Mouse (Mus musculus): ENCODE results near the gene Drd5.

Gene Drd5

DNA sequence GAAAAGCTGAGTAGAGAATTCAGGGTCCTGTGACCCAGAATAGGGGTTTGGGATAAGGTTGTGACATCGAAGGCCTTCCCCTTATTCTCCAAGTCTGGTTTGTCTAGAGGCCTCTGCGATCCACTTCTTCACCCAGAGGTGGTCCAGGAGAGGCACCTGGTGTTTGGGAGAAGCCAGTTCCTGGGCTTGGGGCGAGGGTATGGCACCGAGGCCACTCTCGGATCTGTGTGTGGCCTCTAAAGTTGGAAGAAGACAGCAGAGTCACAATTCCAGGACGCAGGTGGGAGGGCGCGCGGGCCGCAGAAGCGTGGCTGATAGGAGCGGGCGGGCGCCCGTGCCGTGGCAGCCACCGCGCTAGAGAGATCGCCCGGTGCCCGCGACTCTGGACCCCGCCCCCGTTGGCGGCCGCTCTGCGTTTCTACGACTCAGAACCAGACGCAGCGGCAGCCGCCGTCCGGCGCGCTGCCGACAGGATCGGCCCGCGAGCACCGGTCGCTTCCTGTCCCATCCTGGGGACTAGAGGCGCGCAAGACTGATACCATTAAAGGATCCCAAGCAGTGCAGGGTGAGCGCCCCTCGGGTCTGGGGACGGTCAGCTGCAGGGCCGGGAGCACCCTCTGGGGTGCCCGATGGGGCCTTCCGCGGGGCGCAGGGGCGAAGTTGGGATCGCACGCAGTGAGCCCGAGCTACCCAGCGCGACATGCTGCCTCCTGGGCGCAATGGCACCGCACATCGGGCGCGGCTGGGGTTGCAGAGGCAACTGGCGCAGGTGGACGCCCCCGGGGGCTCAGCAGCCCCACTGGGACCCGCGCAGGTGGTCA is at the start of gene Drd5:
Gene Drd5, plus strand, starts transcription at position 402 of the 821 bp plus-strand sequence.
- peak; percentile 36 for DNase-seq (ENCODE audit: low spot score)

DNA sequence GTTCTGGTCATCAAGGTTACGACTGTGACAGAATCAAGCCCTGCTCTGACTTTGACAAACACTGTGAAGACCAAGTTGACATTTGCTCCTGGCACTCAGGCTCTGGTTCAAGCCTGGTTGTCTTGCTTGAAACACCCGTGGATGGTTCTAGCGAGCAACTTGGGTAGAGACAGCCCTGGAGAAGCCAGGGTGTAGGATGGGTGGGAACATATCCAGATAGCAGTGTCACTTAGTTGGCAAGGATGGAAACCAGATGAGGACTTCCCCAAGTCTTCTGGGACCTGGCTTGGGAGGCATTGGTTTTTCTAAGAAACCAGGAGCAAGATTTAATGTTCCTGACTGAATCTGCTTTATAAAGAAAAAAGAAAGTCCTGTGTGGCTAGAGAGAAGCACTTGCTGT is 48.2 kb upstream of the Drd5 start:
- DNase-seq (ENCODE audit: low spot score): no peak

DNA sequence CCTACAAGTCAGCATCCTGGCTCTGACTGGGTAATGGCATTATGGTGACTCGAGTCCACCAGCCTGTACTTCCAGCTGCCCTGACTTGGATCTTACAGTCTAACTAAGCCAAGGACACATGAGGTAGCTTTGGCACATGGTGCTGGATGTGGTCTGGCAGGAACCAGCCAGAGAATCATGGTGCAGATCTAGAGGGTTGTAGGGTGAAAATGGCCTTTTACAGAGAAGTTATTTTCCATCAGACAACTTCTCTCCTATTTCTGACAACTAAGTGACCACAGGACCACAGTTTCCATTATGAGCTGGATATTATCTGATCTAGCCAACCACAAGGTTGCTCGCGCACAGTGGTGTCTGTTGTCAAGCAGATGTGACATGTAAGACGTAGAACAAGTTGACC is 45.3 kb upstream of the Drd5 start:
- no peak for DNase-seq (ENCODE audit: low spot score)

DNA sequence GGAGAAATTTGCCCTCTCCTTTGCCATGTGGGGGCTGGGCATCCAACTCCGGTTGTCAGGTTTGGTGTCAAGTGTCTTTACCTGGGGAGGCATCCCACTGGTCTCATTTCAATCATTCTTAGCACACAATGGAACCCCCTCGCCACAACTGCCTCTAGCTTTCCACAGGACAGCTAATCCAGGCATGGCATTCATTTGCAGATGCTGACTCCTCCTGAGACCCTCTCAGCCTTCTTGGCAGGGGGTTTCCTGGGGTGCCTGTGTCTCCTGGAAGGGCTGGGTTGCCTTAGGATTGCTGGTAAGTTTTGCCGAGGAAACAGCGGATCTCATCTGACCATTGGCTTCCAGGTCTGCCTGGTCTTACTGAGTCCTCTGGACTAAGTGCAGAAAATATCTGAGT is 43.4 kb upstream of the Drd5 start, which contains the start of gene Otop1:
Gene Otop1, plus strand, starts transcription at position 202 of the 400 bp plus-strand sequence.
- DNase-seq (ENCODE audit: low spot score): no peak

DNA sequence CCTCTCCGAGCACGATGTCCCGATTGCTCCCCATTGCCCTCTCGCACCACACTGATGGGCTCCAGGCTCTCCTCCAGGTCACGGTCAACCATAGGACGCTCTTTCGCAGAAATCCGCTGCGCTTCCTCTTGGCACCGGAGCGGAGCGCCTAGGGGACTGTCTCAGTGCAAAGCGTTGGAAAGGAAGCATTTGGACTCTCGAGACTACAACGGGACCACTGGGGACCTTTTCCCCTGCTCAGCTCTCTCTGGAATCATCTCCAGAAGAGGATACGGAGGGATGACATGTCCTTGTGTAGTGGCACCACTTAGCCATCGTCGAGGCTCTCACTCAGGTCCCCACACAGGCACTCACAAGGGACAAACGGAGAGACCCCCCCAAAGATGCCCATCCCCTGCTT is 42.7 kb upstream of the Drd5 start:
- DNase-seq (ENCODE audit: low spot score): peak; percentile 18

DNA sequence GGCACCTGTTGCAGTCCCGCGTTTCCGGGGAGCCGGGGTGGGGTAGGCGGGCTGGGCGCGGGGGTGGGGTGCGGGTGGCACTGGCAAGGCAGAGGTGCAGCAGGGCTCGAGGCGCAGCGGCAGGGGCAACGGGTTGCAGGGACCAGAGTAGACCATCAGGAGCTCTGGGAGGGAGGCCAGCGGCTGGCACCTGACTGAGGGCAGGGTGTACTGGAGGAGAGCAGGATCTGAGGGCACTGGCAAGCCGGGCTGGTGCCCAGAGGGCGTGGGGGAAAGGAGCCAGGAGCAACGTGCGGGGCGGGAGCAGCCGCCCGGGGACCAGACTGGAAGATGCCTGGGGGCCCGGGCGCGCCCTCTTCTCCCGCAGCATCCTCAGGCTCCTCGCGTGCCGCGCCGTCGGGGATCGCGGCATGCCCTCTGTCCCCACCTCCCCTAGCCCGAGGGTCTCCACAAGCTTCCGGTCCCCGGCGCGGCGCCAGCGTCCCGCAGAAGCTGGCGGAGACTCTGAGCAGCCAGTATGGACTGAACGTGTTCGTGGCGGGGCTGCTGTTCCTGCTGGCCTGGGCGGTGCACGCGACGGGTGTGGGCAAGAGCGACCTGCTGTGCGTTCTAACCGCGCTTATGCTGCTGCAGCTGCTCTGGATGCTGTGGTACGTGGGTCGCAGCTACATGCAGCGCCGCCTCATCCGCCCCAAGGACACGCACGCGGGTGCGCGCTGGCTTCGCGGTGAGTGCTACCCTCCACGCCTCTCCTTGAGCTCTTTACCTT is 41.9 kb upstream of the Drd5 start:
- DNase-seq (ENCODE audit: low spot score): peak; percentile 24

DNA sequence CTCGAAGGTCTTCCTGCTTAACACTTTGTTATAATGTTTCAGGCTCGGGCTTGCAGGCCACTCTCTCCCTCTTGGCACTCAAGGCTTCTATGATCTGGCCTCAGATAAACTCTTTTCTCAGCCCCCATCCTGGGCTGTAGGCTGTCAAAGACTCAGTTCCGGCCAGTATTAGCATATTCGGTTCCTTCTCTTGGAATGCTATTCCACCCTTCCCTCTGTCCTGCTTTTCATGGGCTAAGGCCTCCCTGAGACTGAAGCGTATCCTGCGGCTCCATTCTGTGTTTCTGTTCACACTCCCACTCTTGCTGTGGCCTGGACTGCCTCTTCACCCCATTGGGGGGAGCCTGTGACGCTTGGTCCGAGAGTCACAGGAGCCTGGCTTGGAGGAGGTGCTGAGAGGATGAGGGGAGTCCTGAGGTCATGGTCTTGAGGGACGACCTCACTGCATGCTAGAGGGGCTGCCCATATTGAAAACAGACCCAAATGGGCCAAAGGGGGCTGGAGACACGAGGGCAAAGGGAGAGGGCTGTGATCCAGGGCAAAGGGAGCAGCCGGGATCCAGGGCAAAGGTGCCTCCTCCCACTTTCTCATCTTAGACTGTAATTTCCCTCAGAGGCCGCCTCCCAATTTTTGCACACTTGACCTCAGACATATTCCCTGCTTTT is 41.1 kb upstream of the Drd5 start:
- peak; percentile 19 for DNase-seq (ENCODE audit: low spot score)

DNA sequence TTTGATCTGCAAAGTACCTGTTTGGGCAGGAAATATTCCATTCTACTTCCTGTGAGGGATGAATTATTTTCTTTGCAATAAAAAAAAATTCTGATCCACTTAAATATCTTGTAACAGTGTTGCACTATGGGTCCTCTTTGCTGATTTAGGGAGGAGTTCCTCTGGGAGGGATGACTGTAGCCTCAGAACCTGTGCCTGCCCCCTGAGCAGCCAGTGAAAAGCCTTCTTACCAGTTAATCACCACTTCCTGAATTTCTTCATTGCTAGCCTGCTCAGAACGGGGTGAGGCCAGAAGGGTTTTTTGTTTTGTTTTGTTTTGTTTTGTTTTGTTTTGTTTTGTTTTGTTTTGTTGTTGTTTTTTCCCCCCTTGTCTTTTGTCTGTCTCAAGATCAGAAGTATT is 39.1 kb upstream of the Drd5 start:
- no peak for DNase-seq (ENCODE audit: low spot score)

DNA sequence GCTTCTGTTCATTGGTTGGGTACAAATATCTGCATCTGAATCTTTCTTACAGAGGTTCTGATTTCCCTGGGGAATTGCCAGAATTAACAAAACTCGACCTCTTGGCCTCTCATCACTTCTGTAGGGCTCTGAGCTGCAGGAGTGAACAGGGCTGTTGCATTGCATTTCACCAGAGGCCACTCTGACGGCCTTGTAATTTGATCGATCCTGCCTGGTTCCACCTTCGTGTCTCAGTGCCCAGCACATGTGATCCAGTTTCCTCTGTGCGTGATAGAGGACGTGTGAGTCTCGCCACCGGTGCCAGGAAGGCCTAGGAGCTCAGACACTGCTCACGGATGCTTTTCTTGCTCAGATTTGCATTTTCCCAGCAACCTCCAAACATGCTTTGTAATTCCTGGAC is 33.4 kb upstream of the Drd5 start:
- DNase-seq (ENCODE audit: low spot score): peak; percentile 42

DNA sequence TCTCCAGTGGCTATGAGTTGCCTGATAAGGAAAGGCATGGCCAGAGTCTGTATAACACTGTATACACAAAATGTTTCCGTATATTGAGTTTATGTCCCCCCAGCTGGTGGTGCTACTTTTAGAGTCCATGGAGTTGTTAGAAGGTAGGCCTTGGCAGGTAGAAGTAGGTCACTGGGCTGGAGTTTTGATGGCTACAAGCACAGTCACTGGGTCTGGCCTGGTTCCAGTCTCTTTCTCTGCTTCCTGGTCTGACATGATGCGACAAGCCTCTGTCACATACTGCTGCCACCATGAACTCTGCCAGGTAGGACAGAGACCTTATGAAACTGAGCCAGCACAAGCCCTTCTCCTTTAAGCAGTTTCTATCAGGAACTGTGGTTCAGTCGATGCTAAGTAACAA is 30.7 kb upstream of the Drd5 start:
- DNase-seq (ENCODE audit: low spot score): no peak

DNA sequence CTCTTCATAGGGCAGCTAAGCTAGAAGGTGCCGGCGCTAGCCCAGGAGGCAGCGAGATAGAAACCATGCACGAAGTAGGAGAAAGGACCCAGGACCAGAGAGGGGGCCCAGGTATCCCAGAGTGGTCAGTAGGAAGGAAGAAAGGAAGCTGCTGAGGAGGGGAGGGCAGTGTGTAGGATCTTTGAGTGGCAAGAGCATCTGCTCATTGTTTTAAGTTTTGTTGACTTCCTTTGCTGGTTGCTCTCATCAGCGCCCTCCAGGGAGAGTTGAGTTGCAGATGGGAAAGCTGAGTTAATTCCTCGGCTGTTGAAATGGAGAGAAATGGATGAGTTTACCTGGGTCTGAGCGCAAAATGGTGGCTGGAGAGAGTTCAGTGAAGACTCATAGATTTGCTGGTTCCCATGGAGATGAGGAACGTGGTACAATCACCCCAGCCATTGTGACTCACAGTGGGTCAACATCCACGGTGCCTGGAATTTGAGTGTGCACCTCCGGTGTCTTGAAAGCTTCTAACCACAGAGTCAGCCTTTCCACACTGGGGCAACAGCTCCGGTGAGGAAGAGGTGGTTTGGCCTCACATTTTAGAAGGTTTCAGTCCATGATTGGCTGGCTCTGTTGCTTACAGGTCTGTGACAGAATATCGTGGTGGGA is 17.3 kb upstream of the Drd5 start:
- no peak for DNase-seq (ENCODE audit: low spot score)

DNA sequence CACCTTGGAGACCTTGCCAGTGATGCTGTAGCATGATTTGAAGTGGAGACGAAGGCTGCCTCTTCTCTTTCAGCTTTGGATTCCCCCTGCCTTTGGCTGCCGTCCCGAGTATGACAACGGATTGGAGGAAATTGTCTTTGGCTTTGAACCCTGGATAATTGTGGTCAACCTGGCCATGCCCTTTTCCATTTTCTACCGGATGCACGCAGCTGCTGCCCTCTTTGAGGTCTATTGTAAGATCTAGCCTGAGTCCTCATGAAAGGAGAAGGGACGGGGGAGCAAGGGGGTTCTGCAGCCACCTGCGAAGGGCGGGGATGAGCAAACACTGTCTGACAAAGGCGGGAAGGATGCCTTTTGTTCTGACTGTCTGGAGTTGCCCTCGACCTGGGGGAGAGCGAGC is 16.5 kb upstream of the Drd5 start:
- peak; percentile 15 for DNase-seq (ENCODE audit: low spot score)

DNA sequence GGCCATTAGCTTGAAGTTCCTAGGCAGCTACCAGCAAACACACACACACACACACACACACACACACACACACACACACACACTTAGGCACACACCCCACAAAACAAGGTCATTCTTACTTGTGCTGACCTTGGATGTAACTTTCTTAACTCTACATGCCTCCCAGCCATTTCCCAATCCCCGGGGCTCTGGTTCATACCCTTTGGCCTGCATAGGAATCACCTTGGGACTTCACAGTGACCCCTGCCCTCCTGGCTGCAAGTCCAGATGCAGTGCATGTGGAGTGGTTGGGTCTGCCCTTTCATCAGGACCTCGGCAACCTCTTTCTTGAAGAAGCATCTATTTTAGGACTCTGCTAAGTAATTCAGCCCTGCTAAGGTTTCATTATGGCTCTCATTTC is 13.9 kb upstream of the Drd5 start:
- DNase-seq (ENCODE audit: low spot score): no peak

DNA sequence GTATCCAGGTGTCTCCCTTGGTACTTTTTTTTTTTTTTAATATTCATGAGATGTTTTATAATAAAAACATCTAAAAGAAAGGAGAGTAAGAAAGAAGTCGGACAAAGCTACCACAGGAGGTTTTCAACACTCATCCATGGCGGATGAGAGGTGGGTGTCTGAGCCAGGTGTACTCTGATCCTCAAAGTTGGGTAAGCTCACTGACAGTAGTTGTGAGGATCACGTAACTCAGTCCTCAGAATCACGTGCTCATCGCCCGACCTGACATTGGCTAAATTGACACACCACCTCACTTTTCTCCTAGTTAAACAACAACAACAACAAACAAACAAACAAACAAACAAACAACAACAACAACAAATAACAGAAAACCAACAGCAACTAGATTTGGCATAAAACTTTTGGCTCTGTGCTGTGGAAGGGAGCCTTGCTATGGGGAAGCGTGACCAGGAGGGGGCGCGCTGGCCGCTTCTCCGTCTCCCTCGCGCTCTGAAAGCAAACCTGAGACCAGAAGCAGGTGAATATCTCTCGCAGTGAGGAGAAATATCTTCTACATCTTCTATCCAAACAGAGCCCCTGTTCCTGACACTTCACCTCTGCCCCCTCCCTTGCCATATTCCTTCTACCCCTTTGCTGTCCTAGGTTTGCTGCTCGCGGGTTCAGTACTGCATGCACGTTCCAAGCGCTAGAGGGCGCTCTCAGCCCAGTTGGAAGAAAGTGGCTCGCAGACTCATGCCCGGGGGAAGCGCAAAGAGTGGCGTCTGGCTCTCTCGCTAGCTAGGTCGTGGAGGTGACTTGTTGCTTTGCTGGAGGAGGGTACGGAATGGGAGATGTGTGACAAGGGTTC is 11.7 kb upstream of the Drd5 start:
- peak; percentile 94 for DNase-seq (ENCODE audit: low spot score)

DNA sequence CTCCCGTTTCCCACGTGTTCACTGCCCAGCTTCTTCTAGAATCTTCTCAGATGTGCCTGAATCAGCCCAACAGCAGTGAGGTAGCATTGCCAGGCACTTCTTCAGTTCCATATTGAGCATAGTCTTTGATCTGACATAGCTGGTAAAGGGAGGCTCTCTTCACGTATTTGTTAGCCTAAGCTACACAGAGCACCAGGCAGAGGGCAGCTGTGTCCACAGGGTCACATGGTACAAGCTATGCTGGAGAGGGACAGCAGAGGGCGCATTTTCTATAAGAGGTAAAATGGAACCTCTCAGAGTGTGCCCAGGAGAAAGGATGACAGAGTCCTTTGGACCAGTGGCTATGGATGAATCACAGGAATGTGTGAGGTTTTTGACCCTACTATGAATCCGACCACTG is 10.3 kb upstream of the Drd5 start:
- DNase-seq (ENCODE audit: low spot score): peak; percentile 82

DNA sequence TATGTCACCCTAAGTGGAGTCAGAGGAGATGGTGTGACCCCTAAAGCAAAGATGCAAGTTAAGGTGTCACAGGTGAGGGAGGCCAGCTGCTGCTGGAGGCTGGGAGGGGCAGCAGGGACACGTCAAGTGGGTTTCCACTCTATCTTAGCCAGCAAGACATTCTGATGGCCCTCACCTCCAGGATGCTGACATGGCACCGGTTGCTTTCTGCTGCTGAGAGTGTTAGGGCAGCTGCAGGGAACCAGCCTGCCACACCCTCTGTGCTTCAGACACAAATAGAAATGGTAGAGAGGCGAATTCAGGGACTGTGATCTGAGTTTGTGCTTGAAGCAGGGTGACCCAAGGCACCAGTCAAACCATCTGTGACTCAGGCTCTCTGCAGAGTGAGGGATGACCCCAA is 9.4 kb upstream of the Drd5 start:
- no peak for DNase-seq (ENCODE audit: low spot score)

DNA sequence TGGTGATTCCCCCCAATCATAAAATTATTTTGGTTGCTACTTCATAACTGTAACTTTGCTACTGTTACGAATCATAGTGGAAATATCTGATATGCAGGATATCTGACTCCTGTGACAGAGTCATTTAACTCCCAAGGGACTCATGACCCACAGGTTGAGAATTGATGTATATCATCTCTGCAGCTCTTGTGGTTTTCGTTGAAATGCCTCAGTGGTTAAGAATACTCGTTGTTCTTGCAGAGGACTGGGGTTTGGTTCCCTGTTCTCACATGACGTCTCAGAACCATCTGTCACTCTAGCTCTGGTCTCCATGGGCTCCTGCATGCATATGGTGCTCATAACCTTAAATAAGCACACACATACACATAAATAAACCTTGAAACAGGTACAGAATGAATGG is 14.2 kb downstream of the Drd5 start:
- DNase-seq (ENCODE audit: low spot score): no peak

DNA sequence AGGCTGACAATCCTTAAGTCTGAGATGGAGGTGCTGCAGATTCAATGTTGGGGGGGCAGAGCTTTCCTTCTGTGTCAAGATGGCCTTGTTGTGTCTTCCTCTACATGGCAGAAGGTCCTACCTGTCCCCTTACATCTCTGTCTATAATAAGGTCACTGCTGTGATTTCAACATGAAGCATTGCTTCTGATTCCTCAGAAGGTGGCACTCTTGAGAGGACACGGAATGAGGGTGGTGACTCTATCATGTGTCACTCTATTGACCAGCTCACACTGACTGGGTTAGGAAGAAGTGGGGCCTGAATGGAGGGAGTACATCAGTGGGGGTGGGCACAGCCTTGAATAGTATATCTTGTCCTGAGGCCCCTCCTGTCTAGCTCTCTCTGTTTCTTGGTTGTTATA is 15.4 kb downstream of the Drd5 start:
- no peak for DNase-seq (ENCODE audit: low spot score)

DNA sequence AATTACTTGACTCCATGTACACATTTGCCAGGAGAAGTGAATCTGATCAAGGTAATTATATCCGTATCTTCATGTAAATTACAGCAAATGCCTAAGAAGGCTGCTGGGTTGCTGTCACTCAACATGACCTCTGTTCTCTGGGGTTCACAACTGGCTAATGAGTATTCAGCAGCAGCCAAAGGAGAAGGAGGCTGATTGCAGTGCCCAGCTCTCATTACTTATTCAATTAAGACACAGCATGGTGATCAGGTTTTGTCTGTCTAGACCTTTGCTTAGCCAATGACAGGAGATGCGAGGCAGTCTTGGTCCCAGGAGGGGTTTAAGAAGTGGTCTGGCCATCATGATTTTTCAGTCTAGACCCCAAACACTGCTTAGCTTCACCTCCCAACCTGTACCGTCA is 23.9 kb downstream of the Drd5 start:
- DNase-seq (ENCODE audit: low spot score): no peak

DNA sequence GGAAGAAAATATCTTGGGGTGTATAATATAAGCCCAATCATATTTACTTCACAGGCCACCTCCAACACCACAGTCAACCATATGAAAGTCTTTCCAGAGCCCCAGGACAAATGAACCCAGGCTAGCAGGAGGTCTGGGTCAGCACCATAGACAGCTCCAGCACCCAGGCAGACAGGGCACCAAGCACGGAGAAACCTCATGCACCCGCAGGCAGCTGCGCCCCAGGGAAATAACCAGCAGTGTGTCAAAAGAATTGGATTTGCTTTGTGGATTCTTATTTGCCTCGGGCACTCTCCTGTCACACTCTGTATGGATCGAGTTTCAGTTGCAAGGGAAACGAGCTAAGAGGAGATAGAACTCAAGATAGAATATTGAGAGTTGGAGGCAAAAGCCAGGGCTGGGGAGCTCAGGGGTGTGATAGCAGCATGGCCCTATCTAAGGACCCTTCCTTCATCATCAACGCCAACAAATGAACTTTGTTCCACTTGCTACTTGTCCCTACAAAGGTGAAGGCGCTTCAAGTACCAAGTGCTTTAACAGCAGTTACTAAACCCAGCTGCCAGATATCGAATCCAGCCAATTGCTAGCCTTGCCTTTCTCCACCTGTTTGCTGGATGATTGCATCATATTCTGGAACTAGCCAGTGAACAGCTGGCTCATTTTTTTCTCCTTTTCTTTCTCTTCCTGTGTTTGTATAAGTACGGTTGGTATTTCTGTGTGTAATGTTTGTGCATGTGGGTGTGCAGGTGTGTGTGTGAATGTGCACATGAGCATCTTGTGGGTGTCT is 27.7 kb downstream of the Drd5 start:
- peak; percentile 50 for DNase-seq (ENCODE audit: low spot score)

Measured in embryo, embryonic 10.5 days (tissue).